Mouse (Mus musculus): ENCODE results near the gene Trappc3.

The Trappc3 gene

GRCm38 (mm10) chr4:126251655-126252254, 10.4 kb upstream of the Trappc3 start:
- peak in 1 of 2 experiments; percentile 34 for DNase-seq

DNA sequence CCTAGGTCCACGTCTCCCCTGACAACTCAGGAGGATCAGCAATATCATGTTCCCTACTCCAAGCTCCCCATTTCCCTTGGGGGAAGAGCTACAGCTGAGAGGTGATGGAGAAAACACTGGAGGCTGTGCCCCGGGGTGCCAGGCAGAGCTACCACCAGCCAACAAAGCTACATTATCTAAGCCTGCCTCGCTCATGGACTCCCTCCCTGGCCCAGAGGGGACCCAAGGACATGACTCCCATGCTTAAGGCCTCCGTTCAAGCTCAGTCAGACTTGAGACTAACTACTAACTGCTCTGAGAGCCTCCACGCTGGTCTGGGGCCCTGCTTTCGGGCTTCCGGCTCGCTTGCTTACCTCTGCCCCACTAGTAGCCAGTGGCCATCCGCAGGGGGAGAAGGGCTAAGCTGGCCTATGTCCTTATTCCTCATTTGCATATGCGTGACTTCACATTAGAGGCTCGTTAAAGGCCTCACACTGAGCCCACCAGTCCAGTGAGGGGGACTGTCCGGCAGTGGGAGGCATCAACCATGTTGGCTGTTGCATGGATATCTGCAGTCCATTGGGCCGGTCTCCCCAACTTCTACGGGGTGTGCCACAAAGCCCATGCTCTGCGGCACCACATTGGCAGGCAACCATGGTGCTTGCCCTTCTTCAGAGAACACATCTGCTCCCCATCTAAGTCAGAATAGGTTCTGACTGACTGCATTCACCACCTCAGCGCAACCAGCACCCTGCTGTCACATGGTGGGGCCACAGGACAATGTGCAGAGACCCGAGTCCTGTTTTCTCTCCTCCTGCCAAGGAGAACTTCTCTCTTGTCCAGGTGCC, 9.5 kb upstream of the Trappc3 start:
- DNase-seq, result peak in 1 of 2 experiments; percentile 36

GRCm38 (mm10) chr4:126253637-126254272, 8.4 kb upstream of the Trappc3 start:
- no peak for DNase-seq

GRCm38 (mm10) chr4:126254315-126255112, 7.6 kb upstream of the Trappc3 start:
- peak; percentile 78 to 79 for DNase-seq

GRCm38 (mm10) chr4:126255113-126256001, 6.8 kb upstream of the Trappc3 start:
- peak; percentile 76 to 77 for DNase-seq

DNA sequence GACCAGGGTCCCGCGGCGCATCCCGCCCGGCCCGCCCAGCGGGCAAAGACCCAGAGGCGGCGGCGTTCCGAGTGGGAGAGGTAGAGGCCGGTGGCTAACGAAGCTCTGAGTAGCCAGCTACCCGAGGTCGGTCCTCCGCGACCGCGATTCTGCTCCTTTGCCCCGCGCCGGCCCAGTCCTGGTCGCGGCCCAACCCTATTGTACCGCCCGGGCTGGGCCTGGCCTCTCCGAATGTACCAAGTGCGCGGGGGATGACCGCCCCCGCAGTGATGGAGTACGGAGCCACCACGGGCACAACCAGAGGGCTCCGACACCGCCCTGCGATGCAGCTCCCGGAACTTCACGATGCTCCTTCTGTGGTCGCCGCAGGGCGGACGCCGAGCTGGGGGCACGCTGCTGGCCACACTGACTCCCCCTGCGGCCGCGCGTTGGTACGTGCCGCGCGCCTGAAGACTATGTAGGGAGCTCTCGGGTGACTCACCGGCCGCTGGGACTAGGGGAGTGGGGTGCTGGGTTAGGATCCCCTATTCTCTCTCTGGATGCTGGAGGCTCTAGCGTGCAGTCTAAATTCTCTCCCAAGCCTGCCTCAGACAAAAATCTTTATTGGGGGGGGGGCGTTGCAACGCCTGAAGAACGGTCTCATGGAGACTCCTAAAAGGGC, 5.9 kb upstream of the Trappc3 start, which contains the start of gene Map7d1:
Gene Map7d1, minus strand, starts transcription at position 213 of the 661 bp plus-strand sequence.
- peak; percentile 93 for DNase-seq

DNA sequence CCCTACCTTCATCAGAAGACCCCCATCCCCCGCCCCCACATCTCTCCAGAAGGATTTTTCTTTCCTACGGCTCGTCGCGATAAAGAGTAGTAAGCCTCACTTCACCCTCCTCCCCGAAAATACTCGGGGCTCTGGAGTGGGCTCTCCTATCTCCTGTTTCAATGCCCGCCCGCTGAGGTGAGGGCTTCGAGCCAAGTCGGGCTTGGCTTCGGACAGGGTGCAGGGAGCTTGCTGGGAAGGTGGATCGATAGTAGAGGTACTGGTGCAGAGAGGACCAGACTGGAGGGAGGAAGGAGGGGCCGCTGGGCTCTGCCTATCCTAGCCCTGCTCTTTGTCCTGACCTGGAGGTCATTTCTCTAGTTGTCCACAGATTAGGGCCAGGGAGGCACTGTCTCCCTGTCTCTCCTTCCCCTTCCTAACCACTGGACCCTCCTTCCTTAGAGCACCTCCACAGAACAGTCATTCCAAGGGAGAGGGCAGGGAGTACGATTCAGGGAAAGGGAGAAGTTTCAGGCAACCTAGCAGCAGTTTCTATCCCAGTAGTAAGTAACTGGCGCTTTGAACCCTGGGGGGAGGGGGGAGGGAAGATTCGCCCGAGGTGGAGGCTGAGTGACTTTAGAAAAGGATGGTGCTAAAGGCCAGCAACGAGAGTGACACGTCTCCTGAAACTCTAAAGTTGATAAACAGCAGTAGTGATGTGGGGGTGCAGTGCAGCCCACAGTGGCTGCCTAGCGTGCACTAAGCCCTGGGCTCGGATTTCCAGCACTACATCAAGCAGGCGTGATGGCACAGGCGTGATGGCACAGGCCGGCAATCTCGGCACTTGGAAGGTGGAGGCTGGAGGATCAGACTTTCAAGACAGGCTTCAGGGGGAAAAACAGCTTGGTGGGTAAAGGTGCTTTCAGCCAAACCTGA, 4.9 kb upstream of the Trappc3 start:
- DNase-seq, result peak; percentile 79 to 81

DNA sequence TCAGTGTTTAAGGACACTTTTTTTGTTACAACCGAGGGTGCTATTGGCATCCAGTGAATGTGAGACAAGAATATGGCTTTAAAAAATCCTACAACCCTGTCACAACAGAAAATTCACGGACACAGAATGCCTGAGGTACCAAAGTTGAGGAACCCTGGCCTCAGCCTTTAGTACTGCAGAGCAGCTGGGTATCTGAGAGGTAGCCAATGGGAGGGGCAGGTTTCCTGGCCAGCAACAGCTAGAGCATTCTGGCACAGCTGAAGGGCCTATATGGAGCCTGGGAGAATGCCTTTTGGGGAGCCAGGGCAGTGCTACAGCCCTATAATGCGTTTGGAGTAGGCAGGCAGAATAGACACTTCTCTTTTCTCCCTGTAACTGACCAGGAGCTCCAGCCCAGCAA, 3.1 kb upstream of the Trappc3 start:
- peak in 1 of 2 experiments; percentile 63 for DNase-seq

- DNase-seq, result peak; percentile 57 to 70
Measured at GRCm38 (mm10) chr4:126259523-126260160, 2.5 kb upstream of the Trappc3 start.

GRCm38 (mm10) chr4:126260520-126261201, 1.5 kb upstream of the Trappc3 start:
- DNase-seq, result peak; percentile 60 to 69

DNA sequence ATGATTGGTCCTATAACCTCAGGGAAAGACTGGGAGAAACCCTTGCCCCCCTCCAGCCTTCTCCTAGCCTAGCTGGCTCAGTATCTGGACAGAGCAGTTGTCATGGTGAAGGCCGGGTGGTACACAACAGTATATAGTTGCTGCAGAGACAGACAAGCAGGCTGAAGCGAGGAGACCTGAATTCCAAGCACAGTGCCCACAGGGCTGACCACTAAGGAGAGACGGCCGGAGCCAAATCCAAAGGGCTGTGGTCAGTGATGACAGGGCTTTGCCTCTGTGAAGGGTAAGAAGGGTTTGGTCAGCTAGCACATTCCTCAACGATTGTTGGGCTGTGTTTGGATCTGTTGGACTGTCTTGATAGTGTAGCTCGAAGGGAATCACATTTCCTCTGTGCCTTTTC, 859 bp upstream of the Trappc3 start:
- DNase-seq, result no peak

DNA sequence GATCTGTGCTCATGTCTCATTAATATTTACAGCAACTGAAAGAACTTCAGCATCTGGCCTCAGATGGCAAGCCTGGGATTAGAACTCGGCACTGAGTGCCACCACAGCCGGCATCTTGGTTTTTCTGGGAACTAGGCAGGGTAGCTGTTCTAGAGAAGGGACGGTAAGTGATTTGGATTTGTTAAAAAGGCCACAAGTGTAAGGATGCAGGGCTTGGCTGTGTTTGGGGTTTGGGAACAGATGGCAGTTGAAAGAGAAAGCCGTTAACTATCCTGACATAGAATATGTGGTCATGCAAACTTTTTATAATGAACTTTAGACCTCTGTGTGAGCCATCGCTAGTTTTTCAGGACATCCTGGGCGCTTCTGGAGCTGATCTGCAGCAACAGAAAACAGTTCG, 450 bp upstream of the Trappc3 start:
- no peak for DNase-seq

GRCm38 (mm10) chr4:126269292-126269691, 7.2 kb downstream of the Trappc3 start:
- no peak for DNase-seq

GRCm38 (mm10) chr4:126273753-126274152, 11.6 kb downstream of the Trappc3 start:
- peak; percentile 89 to 94 for DNase-seq

DNA sequence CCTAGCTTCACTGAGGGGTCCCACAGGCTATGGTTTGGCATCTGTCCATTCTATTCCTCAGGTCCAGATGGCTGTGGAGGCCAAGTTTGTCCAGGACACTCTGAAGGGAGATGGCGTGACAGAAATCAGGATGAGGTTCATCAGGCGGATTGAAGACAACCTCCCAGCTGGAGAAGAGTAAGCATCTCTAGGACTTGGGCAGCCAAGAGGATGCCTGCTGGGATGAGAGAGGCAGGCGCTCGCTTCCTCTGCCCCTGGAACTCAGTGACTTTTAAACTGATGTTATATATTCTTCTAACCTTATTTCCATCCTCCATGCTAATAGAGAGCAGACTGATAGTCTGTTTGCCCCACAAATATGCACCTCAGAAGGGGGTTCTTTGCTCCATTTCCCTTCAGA, 13.0 kb downstream of the Trappc3 start:
- peak; percentile 71 to 74 for DNase-seq

DNA sequence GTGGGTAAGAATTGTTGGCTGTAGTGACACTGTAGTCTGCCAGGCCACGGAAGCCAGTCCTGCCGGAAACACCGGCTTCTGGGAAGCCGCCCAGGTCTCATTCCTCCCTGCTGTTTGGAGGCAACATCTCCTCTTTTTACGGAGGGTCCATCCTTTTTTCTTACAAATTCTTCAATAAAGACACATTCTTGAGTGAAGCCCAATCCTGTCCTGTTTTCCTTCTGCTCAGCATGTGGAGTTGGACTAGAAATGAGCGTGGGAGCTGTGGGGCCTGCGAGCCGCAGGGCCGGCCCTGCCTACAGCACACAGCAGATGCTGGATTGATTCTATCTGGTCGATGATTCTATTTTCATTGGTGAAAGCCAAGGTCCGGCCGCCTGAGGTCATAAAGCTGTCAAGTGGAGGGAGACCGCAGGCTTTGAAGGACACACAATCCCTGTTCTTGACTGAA, 13.6 kb downstream of the Trappc3 start:
- DNase-seq, result peak; percentile 86 to 90

DNA sequence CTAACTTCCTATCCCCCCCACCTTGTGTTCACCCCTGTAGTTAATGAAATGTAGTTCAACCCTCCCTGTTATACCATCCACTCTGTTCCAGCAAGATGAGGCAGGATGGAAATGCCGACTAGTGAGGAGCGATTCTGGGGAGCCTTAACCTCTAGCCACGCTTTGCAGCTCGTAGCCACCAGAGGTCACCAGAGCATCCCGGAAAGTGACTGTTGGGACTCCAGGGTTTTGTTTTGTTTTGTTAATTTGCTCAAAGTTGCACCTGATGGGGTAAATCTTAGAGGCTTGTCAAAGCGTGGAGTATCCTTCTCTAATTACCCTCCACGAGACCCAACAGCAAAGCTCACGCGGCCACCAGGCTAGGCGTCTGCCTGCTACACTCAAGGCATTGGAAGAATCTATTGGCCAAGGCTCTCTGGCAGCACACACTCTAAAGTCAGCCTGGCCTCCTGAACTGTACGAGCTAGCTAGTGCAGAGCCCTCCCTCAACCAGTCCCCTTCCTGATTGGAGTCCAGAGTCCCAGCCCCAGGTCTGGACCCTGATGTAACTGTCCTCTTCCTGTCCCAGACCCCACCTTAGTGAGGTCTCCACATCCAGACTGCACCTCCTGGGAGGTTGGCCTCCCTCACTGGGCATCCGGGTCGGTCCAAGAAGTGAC, 15.9 kb downstream of the Trappc3 start:
- DNase-seq, result peak; percentile 80 to 83

- DNase-seq, result no peak
Measured at GRCm38 (mm10) chr4:126278565-126278915, 16.4 kb downstream of the Trappc3 start.

All from cerebellum, postnatal 10 days (tissue).